Mouse (Mus musculus) liver, postnatal 0 days (tissue): Measurements from ENCODE around the gene Hlcs. TPM values are rescaled to one million over a fixed set of nuclear protein-coding genes. Genes with fewer than 3 reads are reported as not detected.

Source experiments
- ATAC-seq: fragments of 200-750 bp; cut with Nextera tagmentation; 2 replicates; pipeline ENCODE4 v1.8.0; 2017; ENCODE audit warnings: mild to moderate bottlenecking, moderate library complexity
- DNase-seq: peaks from one replicate; pipeline ENCODE4 v3.0.0-alpha.2; 2016
- H3K27ac ChIP-seq: fragments of 300-500 bp; sonication (generic); 2 replicates; pipeline ENCODE4 v1.5.1; 2014; ENCODE audit warnings: antibody characterized with exemption, moderate library complexity, mild to moderate bottlenecking, low read depth
- H3K27me3 ChIP-seq: fragments of 300-500 bp; sonication (generic); 2 replicates; pipeline ENCODE4 v1.6.1; 2014; ENCODE audit warnings: low read length, control low read depth, mixed read lengths; ENCODE audit not compliant: insufficient read depth
- H3K36me3 ChIP-seq: fragments of 300-500 bp; sonication (generic); replicated peaks from 2 replicates; pipeline ENCODE4 v1.6.1; 2014; ENCODE audit warnings: mild to moderate bottlenecking, control low read depth, low read length, moderate library complexity, mixed read lengths; ENCODE audit not compliant: insufficient read depth
- H3K4me1 ChIP-seq: fragments of 300-500 bp; sonication (generic); 2 replicates; pipeline ENCODE4 v1.6.1; 2014; ENCODE audit warnings: antibody characterized with exemption, mild to moderate bottlenecking, control low read depth; ENCODE audit not compliant: insufficient read depth
- H3K4me2 ChIP-seq: fragments of 300-500 bp; sonication (generic); 2 replicates; pipeline ENCODE4 v1.6.1; 2014; ENCODE audit warnings: low read depth, mild to moderate bottlenecking, low read length, moderate library complexity, mixed read lengths
- H3K4me3 ChIP-seq: fragments of 300-500 bp; sonication (generic); 2 replicates; pipeline ENCODE4 v1.5.1; 2014; ENCODE audit warnings: low read depth, low read length
- H3K9ac ChIP-seq: fragments of 300-500 bp; sonication (generic); replicated peaks from 2 replicates; pipeline ENCODE4 v1.6.1; 2014; ENCODE audit warnings: mild to moderate bottlenecking, moderate library complexity
- H3K9me3 ChIP-seq: fragments of 300-500 bp; sonication (generic); 2 replicates; pipeline ENCODE4 v1.6.1; 2016; ENCODE audit warnings: mild to moderate bottlenecking, control low read depth, low read length, mixed read lengths
- CTCF ChIP-seq: sonication (generic); IDR thresholded peaks from 2 replicates; pipeline ENCODE4 v1.5.1; 2016; ENCODE audit warnings: antibody characterized with exemption, low read depth
- EP300 ChIP-seq: IDR thresholded peaks from 2 replicates; pipeline ENCODE4 v1.6.1; 2016; ENCODE audit warnings: antibody characterized with exemption, low read depth, mild to moderate bottlenecking
- WGBS: fragments of 180-500 bp; shearing (Covaris S2); extraction: QIAGEN DNeasy Blood & Tissue Kit; methylation state at CpG from one replicate; pipeline ENCODE4 v1.1.7; 2014; ENCODE audit not compliant: insufficient replicate concordance; 5-methylcytosine and 5-hydroxymethylcytosine counted together
- polyA plus RNA-seq: library from polyadenylated mRNA; unstranded; fragments of >200 nt; fragmentation: Nextera tagmentation; extraction: Ambion mirVana; gene quantifications from 2 replicates; pipeline ENCODE4 v1.2.1, GENCODE M21; 2015

Hlcs gene
- polyA plus RNA-seq, 1 experiment from 2014 or later, result 2.9 TPM

GRCm38 (mm10) chr16:94170218-94170617, 143.2 kb downstream of the Hlcs start:
- Histone ChIP-seq H3K4me2 (no peak overlapping the region), H3K4me1 (no peaks in the 10 kb centered on the region), H3K36me3 (no peaks in the 10 kb centered on the region), H3K4me3 (no peak overlapping the region), H3K27ac (no peak overlapping the region), H3K9me3 (no peaks in the 10 kb centered on the region), H3K27me3 (no peaks in the 10 kb centered on the region), H3K9ac (no peak overlapping the region)
- TF ChIP-seq EP300 (no peak), CTCF (no peak)
- WGBS, result 73% methylated on average over 4 of the region's 4 CpGs
- ATAC-seq, result no peak
- no peak for DNase-seq

- no peak for ATAC-seq
- no peak overlapping the region for H3K4me2 ChIP-seq
- no peak overlapping the region for H3K9ac ChIP-seq
- H3K36me3 ChIP-seq, result no peaks in the 10 kb centered on the region
- no peak for DNase-seq
- TF ChIP-seq EP300, result no peak
- TF ChIP-seq CTCF, result no peak
- H3K4me3 ChIP-seq, result no peak overlapping the region
- no peaks in the 10 kb centered on the region for H3K9me3 ChIP-seq
- no peaks in the 10 kb centered on the region for H3K27me3 ChIP-seq
- WGBS, result 81% methylated on average over 16 of the region's 16 CpGs
- no peak overlapping the region for H3K27ac ChIP-seq
- no peaks in the 10 kb centered on the region for H3K4me1 ChIP-seq
Measured at GRCm38 (mm10) chr16:94168655-94169545, 144.5 kb downstream of the Hlcs start.

GRCm38 (mm10) chr16:94164978-94165377, 148.4 kb downstream of the Hlcs start:
- no peak for DNase-seq
- WGBS, result 39% methylated on average over 5 of the region's 5 CpGs
- H3K4me3 ChIP-seq, result no peak overlapping the region
- no peak overlapping the region for H3K4me2 ChIP-seq
- no peak overlapping the region for H3K27ac ChIP-seq
- H3K9ac ChIP-seq, result no peak overlapping the region
- no peak for ATAC-seq
- no peaks in the 10 kb centered on the region for H3K9me3 ChIP-seq
- H3K4me1 ChIP-seq, result no peaks in the 10 kb centered on the region
- TF ChIP-seq EP300 (no peak), CTCF (no peak)
- H3K36me3 ChIP-seq, result no peaks in the 10 kb centered on the region
- no peaks in the 10 kb centered on the region for H3K27me3 ChIP-seq

GRCm38 (mm10) chr16:94164236-94164635, 149.1 kb downstream of the Hlcs start:
- DNase-seq, result no peak

GRCm38 (mm10) chr16:94163051-94163450, 150.3 kb downstream of the Hlcs start:
- 75% methylated on average over 11 of the region's 11 CpGs for WGBS
- DNase-seq, result no peak
- ATAC-seq, result no peak

More at GRCm38 (mm10) chr16:94164236-94164635, 149.1 kb downstream of the Hlcs start:
- no peak overlapping the region for H3K4me3 ChIP-seq
- no peaks in the 10 kb centered on the region for H3K4me1 ChIP-seq
- H3K9ac ChIP-seq, result no peak overlapping the region
- no peaks in the 10 kb centered on the region for H3K36me3 ChIP-seq
- H3K27ac ChIP-seq, result no peak overlapping the region
- no peak for TF ChIP-seq CTCF
- TF ChIP-seq EP300, result no peak
- no peak for ATAC-seq
- no peak overlapping the region for H3K4me2 ChIP-seq
- 48% methylated on average over 7 of the region's 7 CpGs for WGBS
- no peaks in the 10 kb centered on the region for H3K27me3 ChIP-seq
- H3K9me3 ChIP-seq, result no peaks in the 10 kb centered on the region

GRCm38 (mm10) chr16:94162000-94162399, 151.4 kb downstream of the Hlcs start:
- TF ChIP-seq CTCF, result no peak
- TF ChIP-seq EP300, result no peak
- H3K27me3 ChIP-seq, result no peaks in the 10 kb centered on the region
- H3K4me3 ChIP-seq, result no peak overlapping the region
- H3K9ac ChIP-seq, result no peak overlapping the region
- no peaks in the 10 kb centered on the region for H3K36me3 ChIP-seq
- H3K4me2 ChIP-seq, result no peak overlapping the region
- H3K4me1 ChIP-seq, result no peaks in the 10 kb centered on the region
- no peak overlapping the region for H3K27ac ChIP-seq
- no peak for DNase-seq
- WGBS, result 44% methylated on average over 6 of the region's 6 CpGs
- no peaks in the 10 kb centered on the region for H3K9me3 ChIP-seq
- ATAC-seq, result no peak

More at GRCm38 (mm10) chr16:94163051-94163450, 150.3 kb downstream of the Hlcs start:
- Histone ChIP-seq H3K4me2 (no peak overlapping the region), H3K27ac (no peak overlapping the region), H3K36me3 (no peaks in the 10 kb centered on the region), H3K4me3 (no peak overlapping the region), H3K4me1 (no peaks in the 10 kb centered on the region), H3K9ac (no peak overlapping the region), H3K9me3 (no peaks in the 10 kb centered on the region), H3K27me3 (no peaks in the 10 kb centered on the region)
- no peak for TF ChIP-seq EP300
- TF ChIP-seq CTCF, result no peak
